Mouse (Mus musculus) ES-Bruce4 (cell line): ENCODE results near the gene Ptrh1.

Source experiments
- CTCF ChIP-seq: IDR thresholded peaks from one replicate; pipeline ENCODE4 v1.8.1; 2011; ENCODE audit warnings: low read depth, low read length
- POLR2A ChIP-seq: IDR thresholded peaks from one replicate; pipeline ENCODE4 v1.8.1; 2011; ENCODE audit warnings: low read length; ENCODE audit not compliant: insufficient read depth

GRCm38 (mm10) chr2:32741273-32742172 lies 34.1 kb upstream of the Ptrh1 start:
- no peak for TF ChIP-seq POLR2A
- TF ChIP-seq CTCF, result no peak
